Mouse (Mus musculus) stomach, postnatal 0 days (tissue): ENCODE measurements around the gene Rps7.

ENCODE experiments used
- CTCF ChIP-seq: IDR thresholded peaks from 2 replicates; pipeline ENCODE4 v1.5.1; 2016; ENCODE audit warnings: antibody characterized with exemption, low read depth, mild to moderate bottlenecking, moderate library complexity
- EP300 ChIP-seq: optimal IDR thresholded peaks from 2 replicates; pipeline ENCODE3; 2016; ENCODE audit warnings: antibody characterized with exemption

GRCm38 (mm10) chr12:28636543-28636942 lies 790 bp upstream of the Rps7 start:
- TF ChIP-seq CTCF (no peak), EP300 (no peak)
